Mouse (Mus musculus) lung, postnatal 36 days (tissue): ENCODE results near the gene Gbp9.
A peak's percentile ranks its signal among the peaks of the same experiment; 100 is the strongest.

Experiments
- DNase-seq: peaks from one replicate; pipeline ENCODE4 v3.0.0; 2022; ENCODE audit warnings: mixed read lengths

The Gbp9 gene

DNA sequence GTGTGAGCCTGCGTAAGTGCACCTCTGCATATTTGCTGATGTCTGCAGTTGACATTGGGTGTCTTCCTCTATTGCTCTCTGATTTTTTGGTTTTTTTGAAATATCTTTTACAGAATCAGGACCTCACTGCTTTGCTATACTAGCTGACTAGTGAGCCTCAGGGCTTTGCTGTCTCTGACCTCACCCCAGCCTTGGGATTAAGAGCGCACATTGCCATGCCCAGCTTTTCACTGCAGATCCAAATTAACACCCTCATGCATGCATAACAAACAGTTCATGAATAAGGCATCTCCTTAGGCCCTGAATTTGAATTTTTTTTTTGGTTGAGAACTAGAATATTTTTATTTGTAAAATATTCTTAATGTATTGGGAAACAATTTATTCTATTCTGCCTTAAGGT lies 84.1 kb downstream of the Gbp9 start:
- no peak for DNase-seq

DNA sequence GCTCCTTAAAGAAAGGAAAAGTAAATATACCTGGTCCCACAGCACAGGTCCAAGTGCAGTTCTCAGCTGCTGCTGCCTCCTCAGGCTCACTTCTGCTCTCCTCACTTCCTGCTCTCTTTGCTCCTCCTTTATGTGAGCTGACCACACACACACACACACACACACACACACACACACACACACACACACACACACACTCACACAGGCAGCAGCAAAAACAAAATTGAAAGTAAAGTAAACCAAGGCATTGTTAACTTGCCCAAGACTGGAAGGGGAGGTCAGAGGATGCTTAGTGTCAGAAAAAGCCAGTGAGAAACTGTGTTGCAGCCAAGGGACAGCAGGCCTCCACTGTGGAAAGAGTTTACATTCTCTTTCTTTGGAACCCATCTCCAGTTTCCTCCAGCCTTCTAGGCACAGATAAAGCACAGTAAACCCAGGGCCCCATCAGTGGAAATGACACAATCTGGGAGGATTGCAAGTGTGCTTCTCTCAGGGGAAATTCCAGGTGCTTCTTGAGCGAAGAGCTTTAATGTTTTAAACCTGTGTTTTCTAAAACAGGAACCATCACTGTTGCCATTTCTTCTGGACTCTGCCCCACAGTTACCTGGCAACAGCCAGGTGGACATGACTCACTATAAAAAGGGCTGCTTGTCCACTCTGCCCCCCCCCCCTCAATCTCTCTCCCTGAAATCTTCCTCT lies 85.7 kb downstream of the Gbp9 start:
- peak; percentile 38 for DNase-seq

DNA sequence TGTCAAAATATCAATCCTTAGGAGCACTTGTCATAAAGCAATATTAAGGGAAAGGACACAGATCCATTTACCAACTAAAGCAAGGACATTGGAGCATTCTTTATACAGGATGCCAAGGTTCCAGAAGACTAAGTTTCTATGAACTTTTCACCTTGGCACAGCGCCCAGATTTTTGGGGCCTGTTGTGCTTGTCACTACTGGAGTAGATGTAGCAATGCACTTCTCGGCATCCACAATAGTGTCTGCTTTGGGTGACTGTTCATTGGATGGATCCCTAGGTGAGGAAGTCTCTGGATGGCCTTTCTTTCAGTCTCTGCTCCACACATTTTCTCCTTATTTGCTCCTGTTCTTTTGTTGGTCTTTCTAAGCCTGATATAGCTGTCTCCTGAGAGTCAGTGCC lies 107.0 kb downstream of the Gbp9 start:
- DNase-seq: no peak
